Mouse (Mus musculus): ENCODE data around the gene Lrrc25. TPM values are rescaled to one million over a fixed set of nuclear protein-coding genes. Genes with fewer than 3 reads are reported as not detected.

Gene Lrrc25
- polyA plus RNA-seq, 1 experiment from 2014 or later: 1.2 TPM

DNA sequence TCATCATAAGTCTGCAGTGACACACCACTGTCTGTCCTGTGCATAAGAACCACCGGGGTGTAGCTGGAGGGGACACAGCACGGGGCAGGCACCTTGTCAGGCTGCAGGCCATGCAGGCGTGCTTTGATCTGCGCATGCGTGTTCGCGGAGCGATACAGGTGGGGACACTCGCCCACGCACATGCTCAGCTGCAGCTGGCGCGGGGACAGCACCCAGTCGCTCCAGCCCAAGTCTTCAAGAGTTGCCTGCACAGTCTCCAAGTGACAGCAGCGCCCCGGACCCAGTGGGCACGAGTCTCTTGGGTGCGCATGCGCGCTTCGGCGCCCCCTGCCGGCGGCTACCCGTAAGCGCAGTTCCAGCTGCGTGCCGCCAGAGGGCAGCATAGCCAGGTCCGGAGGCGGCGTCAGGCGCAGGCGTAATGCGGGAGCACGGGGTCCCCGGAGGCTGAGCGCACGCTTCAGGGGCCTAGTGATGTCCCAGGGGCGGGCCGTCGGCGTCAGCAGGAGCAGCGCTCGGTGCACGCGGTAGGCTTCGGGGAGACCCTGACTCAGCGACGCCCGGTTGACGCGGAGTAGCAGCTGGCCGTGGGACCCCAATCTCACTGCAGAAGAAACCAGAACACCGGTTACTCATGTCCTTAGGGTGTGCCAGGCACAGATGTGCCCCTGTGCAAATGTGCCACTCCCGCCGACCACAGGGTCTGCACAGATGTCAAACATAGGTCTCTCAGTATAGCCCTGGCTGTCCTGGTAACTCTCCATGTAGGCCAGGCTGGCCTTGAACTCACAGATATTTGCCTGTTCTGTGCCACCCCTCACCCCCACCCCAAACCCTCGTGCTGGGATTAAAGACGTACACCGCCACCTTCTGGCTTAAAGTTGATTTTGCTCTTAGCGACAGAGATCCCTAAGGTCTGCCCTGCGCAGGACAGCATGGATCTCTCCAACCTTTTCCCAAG is 13.9 kb downstream of the Lrrc25 start:
- no peaks in the 10 kb centered on the region; the same call in 1 of the 2 replicates for H3K27me3 ChIP-seq (replicated peaks)
- under 1% methylated on average over 60 of the region's 60 CpGs for WGBS
- peak overlapping the region; percentile 43 for H3K9ac ChIP-seq
- peaks cover 19% of the 10 kb centered on the region for H3K4me1 ChIP-seq
- no peaks in the 10 kb centered on the region for H3K36me3 ChIP-seq (replicated peaks)
- H3K4me3 ChIP-seq: peak overlapping the region; percentile 47
- peak overlapping the region; percentile 71 for H3K4me2 ChIP-seq
- peak overlapping the region; percentile 73 for H3K27ac ChIP-seq
- ATAC-seq (replicated peaks): peak; percentile 94
- H3K9me3 ChIP-seq: no peaks in the 10 kb centered on the region

DNA sequence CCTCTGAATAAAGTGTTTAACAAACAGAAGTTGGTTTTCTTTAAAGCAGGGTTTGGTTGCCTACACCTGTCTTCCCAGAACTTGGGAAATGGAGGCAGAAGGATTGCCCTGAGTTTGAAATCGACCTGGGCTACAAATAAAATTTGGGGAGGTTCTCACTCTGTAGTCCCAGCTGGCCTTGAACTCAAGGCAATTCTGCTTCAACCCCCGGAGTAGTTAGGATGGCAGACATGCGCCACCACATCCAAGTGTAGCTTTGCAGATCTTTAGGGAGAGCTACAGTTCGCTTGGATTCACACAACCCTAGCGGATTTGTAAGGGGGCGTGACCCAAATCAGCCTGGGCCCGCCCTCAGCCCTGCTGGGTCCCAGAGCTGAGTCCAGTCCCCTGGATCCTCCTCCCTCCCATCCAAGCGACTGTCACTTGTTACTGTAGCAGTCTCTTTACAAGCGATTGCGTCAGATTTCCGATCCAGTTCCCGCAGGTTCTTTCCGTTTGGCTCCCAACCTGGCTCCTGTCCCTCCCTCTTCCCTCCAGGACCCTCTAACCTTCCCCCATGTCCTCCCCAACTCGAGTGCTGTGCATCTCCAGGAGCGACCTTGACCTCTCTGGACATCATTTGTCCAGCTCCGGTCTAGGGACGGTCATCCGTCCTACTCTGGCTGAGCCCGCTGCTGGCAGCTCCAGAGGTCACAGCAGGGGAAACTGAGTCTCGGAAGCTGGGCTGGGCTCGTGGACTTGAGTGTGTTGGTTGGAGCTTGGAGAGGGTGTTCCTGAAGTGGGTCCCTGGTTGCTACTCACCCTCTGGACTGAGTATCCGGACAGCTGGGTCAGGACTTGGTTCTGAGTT is 14.8 kb downstream of the Lrrc25 start:
- Histone ChIP-seq H3K27me3 (replicated peaks) (no peaks in the 10 kb centered on the region; the same call in 1 of the 2 replicates), H3K9ac (no peak overlapping the region), H3K4me3 (peak overlapping the region; percentile 47; the same call in 1 of the 2 replicates), H3K4me1 (peaks cover 19% of the 10 kb centered on the region), H3K4me2 (peak overlapping the region; percentile 71; the same call in 1 of the 2 replicates), H3K27ac (0 out of 2 replicates have a peak overlapping the region, but pooled peaks have one; percentile 73), H3K36me3 (replicated peaks) (no peaks in the 10 kb centered on the region), H3K9me3 (no peaks in the 10 kb centered on the region)
- WGBS: 12% methylated on average over 22 of the region's 22 CpGs
- ATAC-seq (replicated peaks): peak; percentile 20; the same call in 1 of the 2 replicates

DNA sequence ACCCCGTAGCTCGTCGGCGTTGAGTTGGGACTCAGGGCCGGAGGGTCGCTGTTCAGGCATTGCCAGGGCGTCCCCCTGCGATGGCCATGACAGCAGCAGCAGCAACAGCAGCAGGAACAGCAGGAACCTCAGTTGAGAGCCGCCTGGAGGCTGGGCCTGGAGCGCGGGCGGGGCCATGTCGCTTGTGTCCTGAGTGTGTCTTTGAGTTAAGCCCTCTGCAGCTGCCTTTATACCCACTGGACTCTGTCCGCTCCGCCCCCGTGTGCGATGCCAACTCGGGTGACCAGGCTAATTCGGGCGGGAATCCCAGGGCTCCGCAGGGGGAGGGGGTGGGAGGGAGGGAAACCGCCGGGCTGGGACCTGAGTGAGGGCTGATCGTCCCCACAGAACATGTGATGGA is 15.5 kb downstream of the Lrrc25 start:
- H3K36me3 ChIP-seq (replicated peaks): no peaks in the 10 kb centered on the region
- H3K4me3 ChIP-seq: no peak overlapping the region
- no peak overlapping the region for H3K27ac ChIP-seq
- H3K4me1 ChIP-seq: peaks cover 19% of the 10 kb centered on the region
- no peak overlapping the region for H3K4me2 ChIP-seq
- WGBS: 13% methylated on average over 24 of the region's 24 CpGs
- H3K9ac ChIP-seq: no peak overlapping the region
- no peaks in the 10 kb centered on the region; the same call in 1 of the 2 replicates for H3K27me3 ChIP-seq (replicated peaks)
- no peaks in the 10 kb centered on the region for H3K9me3 ChIP-seq
- no peak for ATAC-seq (replicated peaks)

DNA sequence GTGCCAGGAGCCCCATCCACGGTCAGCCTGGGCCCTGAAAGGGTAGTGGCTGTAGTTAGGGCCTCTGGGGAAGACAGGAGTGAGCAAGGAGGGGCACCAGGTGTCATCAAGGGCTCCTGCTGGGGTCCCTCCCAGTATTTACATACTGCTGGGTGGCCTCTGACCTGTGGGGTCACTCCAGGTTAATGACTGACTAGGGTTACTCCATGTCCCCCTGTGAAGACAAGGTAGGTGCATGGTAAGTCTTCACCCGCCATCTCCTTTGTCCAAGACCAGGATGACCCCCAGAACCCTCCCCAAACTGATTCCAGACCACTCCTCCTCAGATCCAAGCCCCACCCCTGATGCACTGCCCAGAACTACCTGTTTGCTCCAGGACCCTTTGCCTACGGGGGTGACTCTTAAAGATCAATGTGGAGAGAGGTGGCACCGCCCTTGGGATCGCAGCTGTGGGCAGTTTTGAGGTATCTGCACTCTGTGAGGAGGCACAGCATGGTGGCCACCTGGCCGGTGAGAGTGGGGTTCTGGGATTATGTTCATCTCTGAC is 16.5 kb downstream of the Lrrc25 start, which contains the start of gene Gdf15:
Gdf15 (minus strand) TSS at position 111 of the 547 bp plus-strand sequence.
- H3K9ac ChIP-seq: no peak within 1 kb of the TSS
- peaks cover 24% of the 10 kb centered on the region for H3K4me1 ChIP-seq
- no peak within 1 kb of the TSS for H3K4me3 ChIP-seq
- no peaks in the 10 kb centered on the region for H3K36me3 ChIP-seq (replicated peaks)
- H3K9me3 ChIP-seq: no peaks in the 10 kb centered on the region
- no peak within 1 kb of the TSS for H3K27ac ChIP-seq
- H3K4me2 ChIP-seq: no peak within 1 kb of the TSS
- no peak for ATAC-seq (replicated peaks)
- WGBS: 86% methylated on average over 6 of the region's 6 CpGs
- no peaks in the 10 kb centered on the region; the same call in 1 of the 2 replicates for H3K27me3 ChIP-seq (replicated peaks)

DNA sequence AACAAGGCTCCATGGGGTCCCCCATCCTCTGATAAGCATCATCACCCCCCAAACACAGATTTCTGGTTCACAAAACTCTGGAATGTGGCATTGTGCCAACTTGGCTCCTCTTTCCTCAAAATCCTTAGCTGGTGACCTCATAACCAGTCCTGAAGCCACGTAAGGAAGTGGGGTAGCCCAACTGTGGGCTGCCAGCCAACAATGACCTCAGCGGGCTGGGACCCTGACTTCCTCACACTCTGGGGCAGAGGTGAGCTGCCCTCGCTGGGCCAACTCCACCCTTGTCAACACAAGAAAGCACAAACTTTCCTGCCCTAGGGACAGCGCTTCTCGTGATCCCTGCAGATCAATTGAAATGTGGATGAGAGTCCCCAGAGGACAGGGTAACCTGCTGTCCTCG is 18.1 kb downstream of the Lrrc25 start:
- no peak for ATAC-seq (replicated peaks)
- H3K4me2 ChIP-seq: no peak overlapping the region
- H3K9ac ChIP-seq: no peak overlapping the region
- no peaks in the 10 kb centered on the region; the same call in 1 of the 2 replicates for H3K27me3 ChIP-seq (replicated peaks)
- H3K4me3 ChIP-seq: no peak overlapping the region
- peaks cover 23% of the 10 kb centered on the region for H3K4me1 ChIP-seq
- H3K9me3 ChIP-seq: no peaks in the 10 kb centered on the region
- H3K36me3 ChIP-seq (replicated peaks): no peaks in the 10 kb centered on the region
- 62% methylated on average over 6 of the region's 6 CpGs for WGBS
- H3K27ac ChIP-seq: no peak overlapping the region

DNA sequence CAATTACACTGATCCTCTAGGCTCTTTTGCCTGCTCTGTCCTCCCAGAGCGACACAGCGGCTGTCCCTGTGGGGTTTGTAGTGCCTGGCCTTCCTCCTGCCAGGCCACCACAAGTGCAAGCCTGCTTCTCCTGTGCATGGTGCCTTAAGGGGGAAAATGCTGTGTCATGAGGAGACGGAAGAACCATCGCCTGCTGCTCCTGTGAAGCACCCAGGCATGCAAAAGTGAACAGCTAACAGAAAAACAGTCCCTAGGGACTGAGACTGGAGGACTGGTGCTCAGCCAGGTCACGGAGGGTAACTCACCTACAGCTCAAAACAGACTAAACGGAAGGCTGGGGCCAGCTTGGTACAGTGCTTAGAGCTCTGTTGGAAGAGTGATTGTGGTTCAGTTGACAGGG is 19.6 kb downstream of the Lrrc25 start:
- no peak for ATAC-seq (replicated peaks)
- Histone ChIP-seq H3K9ac (no peak overlapping the region), H3K27me3 (replicated peaks) (no peaks in the 10 kb centered on the region; the same call in 1 of the 2 replicates), H3K4me2 (no peak overlapping the region), H3K9me3 (no peaks in the 10 kb centered on the region), H3K4me3 (no peak overlapping the region), H3K36me3 (replicated peaks) (no peaks in the 10 kb centered on the region), H3K4me1 (peaks cover 9% of the 10 kb centered on the region; the same call in 1 of the 2 replicates), H3K27ac (no peak overlapping the region)
- WGBS: 65% methylated on average over 6 of the region's 6 CpGs

DNA sequence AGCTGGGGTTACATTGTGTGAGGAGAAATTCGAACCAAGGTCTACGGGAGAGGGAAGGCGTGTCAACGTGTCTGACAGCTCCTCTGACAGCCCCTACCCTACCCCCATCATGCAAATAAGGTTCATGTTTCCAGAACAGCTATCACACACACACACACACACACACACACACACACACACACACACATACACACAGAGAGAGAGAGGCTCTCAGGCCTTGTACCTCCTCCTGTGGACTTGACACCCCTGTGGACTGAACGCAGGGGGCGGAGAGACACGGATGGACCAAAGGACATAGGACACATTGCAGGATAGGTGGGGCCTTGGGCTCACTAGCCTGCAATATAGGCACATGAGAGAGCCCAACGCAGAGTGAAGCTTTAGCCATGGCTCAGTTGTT is 20.9 kb downstream of the Lrrc25 start:
- Histone ChIP-seq H3K4me3 (no peak overlapping the region), H3K9me3 (no peaks in the 10 kb centered on the region), H3K4me2 (no peak overlapping the region), H3K9ac (no peak overlapping the region), H3K4me1 (peaks cover 5% of the 10 kb centered on the region; the same call in 1 of the 2 replicates), H3K27me3 (replicated peaks) (no peaks in the 10 kb centered on the region; the same call in 1 of the 2 replicates), H3K27ac (no peak overlapping the region), H3K36me3 (replicated peaks) (no peaks in the 10 kb centered on the region)
- no peak for ATAC-seq (replicated peaks)
- 55% methylated on average over 8 of the region's 8 CpGs for WGBS

DNA sequence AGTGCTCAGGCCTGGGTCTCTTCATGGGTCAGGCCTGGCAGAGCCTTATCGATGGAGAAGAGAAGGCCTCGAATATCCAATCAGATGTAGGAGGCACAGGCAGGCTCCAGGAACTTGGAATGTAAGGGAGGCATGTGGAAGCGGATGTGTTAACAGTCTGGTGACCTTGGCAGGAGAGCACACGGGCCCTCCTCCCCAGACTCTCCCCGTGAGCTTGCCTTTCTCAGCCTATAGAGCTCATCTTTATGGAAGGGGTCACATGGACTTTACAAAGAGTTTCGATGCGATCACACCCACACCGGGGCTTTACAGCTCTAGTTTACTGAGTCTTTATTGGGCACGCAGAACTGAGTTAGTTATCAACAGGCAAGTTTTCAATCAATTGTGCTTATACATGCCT is 22.8 kb downstream of the Lrrc25 start:
- no peak for ATAC-seq (replicated peaks)
- Histone ChIP-seq H3K4me1 (peaks cover 5% of the 10 kb centered on the region; the same call in 1 of the 2 replicates), H3K27me3 (replicated peaks) (no peaks in the 10 kb centered on the region), H3K27ac (no peak overlapping the region), H3K4me3 (no peak overlapping the region), H3K9ac (no peak overlapping the region), H3K4me2 (no peak overlapping the region), H3K9me3 (no peaks in the 10 kb centered on the region), H3K36me3 (replicated peaks) (no peaks in the 10 kb centered on the region)
- WGBS: 78% methylated on average over 9 of the region's 9 CpGs

DNA sequence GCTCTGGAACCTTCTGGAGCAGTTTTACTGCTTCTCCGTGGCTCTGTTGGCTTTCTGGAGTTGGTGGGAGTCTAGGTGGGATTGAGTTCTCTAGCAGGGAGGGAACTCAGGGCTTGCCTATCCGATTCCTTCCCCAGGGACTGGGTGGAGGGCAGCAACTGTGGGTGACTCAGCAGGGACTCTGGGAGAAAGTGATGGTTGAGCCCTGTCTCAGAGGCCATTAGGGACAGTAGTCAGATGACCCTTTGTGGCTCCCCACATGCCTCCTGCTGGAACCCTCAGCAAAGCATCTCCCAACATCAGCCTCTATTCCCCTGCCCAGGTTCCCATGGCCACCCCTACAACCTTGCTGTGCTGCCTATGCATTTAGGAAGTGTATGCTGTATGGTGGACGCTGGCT is 27.1 kb downstream of the Lrrc25 start:
- peaks cover 7% of the 10 kb centered on the region for H3K4me1 ChIP-seq
- H3K36me3 ChIP-seq (replicated peaks): no peaks in the 10 kb centered on the region
- H3K4me2 ChIP-seq: no peak overlapping the region
- H3K4me3 ChIP-seq: no peak overlapping the region
- H3K9me3 ChIP-seq: no peaks in the 10 kb centered on the region
- no peak overlapping the region for H3K9ac ChIP-seq
- H3K27ac ChIP-seq: no peak overlapping the region
- ATAC-seq (replicated peaks): no peak
- 63% methylated on average over 3 of the region's 3 CpGs for WGBS
- H3K27me3 ChIP-seq (replicated peaks): no peaks in the 10 kb centered on the region

DNA sequence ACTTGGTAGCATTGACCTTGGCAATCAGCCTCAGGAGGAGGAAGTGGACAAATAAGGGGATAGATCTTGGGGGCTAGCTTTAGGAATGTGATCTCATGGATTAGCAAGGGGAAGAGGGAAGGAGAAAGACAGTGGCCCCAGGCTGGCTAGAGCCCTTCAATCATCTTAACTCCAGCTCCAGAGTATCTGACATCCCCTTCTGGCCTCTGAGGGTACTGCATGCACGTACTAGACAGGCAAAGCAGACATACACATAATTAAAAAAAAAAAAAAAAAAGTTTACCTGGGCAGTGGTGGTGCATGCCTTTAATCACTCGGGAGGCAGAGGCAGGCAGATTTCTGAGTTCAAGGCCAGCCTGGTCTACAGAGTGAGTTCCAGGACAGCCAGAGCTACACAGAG is 28.1 kb downstream of the Lrrc25 start:
- Histone ChIP-seq H3K4me3 (no peak overlapping the region), H3K27ac (no peak overlapping the region), H3K9ac (no peak overlapping the region), H3K36me3 (replicated peaks) (no peaks in the 10 kb centered on the region), H3K4me2 (no peak overlapping the region), H3K27me3 (replicated peaks) (no peaks in the 10 kb centered on the region), H3K9me3 (no peaks in the 10 kb centered on the region), H3K4me1 (peaks cover 10% of the 10 kb centered on the region)
- ATAC-seq (replicated peaks): no peak
- 83% methylated on average over 2 of the region's 2 CpGs for WGBS

DNA sequence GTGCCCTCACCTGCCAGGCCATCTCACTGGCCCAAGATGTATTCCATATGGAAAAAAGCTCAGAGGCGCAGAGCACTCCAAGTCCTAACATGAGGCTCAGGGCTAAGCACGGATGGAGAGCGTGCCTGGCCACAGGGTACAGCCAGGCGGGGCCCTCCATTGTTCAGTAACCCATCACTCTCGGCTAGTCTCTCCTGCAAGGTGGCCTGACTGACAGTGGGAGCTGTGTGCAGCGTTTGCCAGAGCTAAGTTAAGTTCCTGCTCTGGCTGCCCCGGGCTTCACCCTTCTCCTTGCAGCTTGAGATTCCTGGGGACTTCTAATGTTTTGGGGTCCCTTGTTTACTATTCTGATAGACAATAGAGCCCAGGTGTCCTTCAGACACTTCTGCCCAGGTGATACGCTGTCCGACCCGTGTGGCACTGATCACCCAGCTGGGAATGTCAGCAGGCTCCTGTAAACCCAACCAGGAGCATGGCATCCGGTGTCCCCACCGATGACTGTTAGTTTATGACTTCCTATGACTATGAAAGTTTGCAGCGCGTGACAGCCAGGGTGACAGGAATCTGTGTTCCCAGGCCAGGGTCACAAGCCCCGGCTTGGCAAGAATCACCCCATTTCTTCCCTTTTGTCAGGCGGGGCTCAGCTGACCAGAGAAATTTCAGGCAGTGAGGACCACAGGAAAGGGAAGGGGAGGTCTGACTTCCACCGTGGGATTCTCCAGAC is 29.7 kb downstream of the Lrrc25 start:
- 61% methylated on average over 17 of the region's 17 CpGs for WGBS
- ATAC-seq (replicated peaks): no peak
- Histone ChIP-seq H3K4me3 (no peak overlapping the region), H3K4me2 (no peak overlapping the region), H3K9ac (no peak overlapping the region), H3K4me1 (peaks cover 15% of the 10 kb centered on the region), H3K27me3 (replicated peaks) (no peaks in the 10 kb centered on the region), H3K27ac (no peak overlapping the region), H3K36me3 (replicated peaks) (no peaks in the 10 kb centered on the region), H3K9me3 (no peaks in the 10 kb centered on the region)
